Mouse (Mus musculus): ENCODE data around the gene Creb3l2. TPM values are rescaled to one million over a fixed set of nuclear protein-coding genes. Genes with fewer than 3 reads are reported as not detected.
"Not testable (repeated sequence)": the region's sequence is repeated elsewhere in the genome, so short reads cannot be mapped to it uniquely, and the experiment has no call there.

Gene Creb3l2
- polyA plus RNA-seq, 1 experiment = 6.9 TPM

DNA sequence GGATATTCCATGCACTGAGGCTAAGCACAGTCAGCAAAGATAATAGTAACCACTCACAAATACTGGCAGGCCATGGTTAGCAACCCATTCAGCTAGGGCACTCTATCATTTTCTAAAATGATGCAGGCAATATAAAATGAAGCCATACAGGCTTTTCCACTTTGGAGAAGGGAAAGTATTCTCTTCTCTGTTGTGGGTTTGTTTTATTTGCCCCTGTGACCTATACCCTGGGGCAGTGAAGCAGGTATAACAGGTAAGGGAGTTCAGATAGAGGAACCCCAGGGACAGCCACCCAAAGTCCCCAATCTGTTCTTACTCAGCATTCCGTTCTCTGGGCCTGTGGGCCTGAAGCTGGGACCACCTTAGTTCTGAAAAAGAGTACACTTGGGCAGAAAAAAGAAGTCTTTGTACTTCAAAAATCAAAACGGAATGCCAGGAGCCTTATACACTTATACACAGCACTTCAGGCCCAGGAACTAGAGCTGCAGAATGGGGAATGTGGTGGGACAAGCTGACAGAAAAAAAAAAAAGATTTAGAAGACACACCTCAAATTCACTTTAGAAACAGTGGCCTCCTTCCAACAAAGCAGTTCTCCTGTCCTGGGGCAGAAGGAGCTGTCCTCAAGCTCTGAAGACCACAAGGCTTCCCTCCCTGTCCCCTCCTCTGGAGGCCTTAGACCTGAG, 56.2 kb downstream of the Creb3l2 start:
- Histone ChIP-seq H3K4me1 (ENCODE audit: control insufficient read depth, insufficient read depth, low read length) (no peaks in the 10 kb centered on the region), H3K27ac (ENCODE audit: insufficient read depth, low read depth, low read length) (no peak overlapping the region), H3K4me3 (ENCODE audit: insufficient read depth, low read length) (no peak overlapping the region)
- TF ChIP-seq POLR2A (IDR thresholded peaks at IDR 0.05; ENCODE audit: borderline replicate concordance, low read depth, low read length) (no peak), CTCF (IDR thresholded peaks at IDR 0.05; ENCODE audit: low read depth, low read length) (no peak)

DNA sequence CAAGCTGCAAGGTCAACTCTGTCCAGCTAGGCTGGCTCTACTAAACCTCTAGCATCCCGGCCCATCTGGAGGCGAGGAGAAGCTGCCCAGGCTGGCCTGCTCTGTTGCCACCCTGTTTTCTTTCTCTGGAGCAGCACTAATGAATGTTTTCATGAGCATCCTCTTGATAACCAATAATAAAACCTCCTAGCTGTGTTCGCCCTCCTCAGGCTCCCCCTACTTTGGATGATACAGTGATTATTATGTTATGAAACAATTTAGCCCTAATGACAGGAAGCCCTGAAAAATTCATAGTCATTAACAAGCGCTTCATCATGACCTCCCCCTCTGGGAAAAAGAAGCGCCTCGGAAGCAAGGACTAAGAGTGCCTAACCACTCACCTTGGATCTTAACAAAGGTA, 59.2 kb downstream of the Creb3l2 start:
- Histone ChIP-seq H3K4me1 (ENCODE audit: control insufficient read depth, insufficient read depth, low read length) (no peaks in the 10 kb centered on the region), H3K27ac (ENCODE audit: insufficient read depth, low read depth, low read length) (no peak overlapping the region), H3K4me3 (ENCODE audit: insufficient read depth, low read length) (no peak overlapping the region)
- TF ChIP-seq CTCF (IDR thresholded peaks at IDR 0.05; ENCODE audit: low read depth, low read length) (no peak), POLR2A (IDR thresholded peaks at IDR 0.05; ENCODE audit: borderline replicate concordance, low read depth, low read length) (no peak)

DNA sequence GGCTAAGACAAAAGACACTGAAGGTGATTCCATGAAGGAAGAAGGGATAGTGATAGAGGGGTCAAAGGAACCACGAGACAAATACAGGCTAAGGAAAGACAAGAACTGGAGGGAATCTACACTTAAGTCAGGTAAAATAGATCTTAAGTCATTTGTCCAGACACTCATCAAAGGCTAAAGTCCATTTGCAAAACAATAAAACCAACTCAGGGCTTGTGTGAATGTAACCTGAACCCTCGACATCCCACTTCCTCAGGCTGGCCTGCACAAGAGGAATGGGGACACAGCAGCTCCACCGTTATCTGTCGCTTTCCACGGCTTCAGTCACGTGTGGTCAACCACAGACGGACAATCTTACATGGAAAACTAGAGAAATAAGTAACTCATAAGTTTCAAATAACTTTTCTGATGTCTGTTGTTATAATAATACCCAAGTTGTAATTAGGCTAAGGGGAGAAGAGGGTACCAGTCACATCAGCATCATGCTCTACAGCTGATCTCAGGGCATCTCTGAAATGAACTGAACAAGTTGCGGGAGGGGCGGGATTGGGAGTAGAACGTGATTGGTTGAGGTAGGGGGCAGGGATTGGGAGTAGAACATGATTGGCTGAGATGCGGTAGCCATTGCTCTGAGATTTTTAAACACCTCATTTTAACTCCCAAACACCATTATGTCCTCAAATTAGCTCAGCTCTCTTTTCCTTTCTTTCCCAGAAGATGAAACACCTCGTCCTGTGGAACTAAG, 63.9 kb downstream of the Creb3l2 start:
- Histone ChIP-seq H3K4me3 (ENCODE audit: insufficient read depth, low read length) (no peak overlapping the region), H3K27ac (ENCODE audit: insufficient read depth, low read depth, low read length) (no peak overlapping the region), H3K4me1 (ENCODE audit: control insufficient read depth, insufficient read depth, low read length) (no peaks in the 10 kb centered on the region)
- TF ChIP-seq CTCF (IDR thresholded peaks at IDR 0.05; ENCODE audit: low read depth, low read length) (no peak), POLR2A (IDR thresholded peaks at IDR 0.05; ENCODE audit: borderline replicate concordance, low read depth, low read length) (no peak)

DNA sequence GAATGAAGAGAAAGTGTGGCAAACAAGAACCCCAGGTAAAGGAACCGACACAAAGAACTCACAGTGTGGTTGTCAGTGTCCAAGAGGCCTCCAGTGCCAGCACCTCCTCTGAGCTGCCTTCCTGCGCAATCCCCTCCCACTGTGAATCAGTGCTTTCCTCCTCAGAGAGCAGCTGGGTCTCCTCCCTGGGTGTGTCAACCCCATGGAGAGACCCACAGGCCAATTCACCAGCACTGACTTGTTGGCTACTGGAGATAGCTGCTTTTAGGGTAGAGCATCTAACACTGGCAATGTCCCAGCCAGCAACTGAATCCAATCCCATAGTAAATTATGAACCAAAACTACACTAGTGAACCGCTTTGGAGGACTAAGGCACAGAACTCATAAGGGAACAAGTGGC, 64.6 kb downstream of the Creb3l2 start:
- H3K4me3 ChIP-seq (ENCODE audit: insufficient read depth, low read length); H3K4me1 ChIP-seq (ENCODE audit: control insufficient read depth, insufficient read depth, low read length); H3K27ac ChIP-seq (ENCODE audit: insufficient read depth, low read depth, low read length): not testable (repeated sequence)

DNA sequence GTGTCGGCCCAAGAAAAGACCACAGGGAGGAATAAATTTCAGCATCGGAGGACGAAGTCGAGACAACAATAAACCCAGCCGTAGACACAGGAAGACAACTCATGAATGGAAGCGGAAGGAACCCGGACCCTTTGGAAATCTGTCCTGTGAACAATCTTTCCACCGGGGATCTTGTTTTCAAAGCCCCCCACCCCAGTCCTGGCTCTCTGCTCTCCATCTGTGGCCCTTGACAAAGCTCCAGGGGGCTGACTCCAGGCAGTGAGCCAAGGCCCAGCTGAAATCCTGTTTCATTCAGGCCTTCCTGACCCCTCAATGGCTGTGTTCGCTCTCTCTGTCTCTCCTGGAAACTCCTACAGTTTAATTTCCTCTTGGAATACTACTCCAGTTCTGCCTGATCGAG, 66.5 kb downstream of the Creb3l2 start:
- no peaks in the 10 kb centered on the region for H3K4me1 ChIP-seq (ENCODE audit: control insufficient read depth, insufficient read depth, low read length)
- TF ChIP-seq POLR2A (IDR thresholded peaks at IDR 0.05; ENCODE audit: borderline replicate concordance, low read depth, low read length) (no peak), CTCF (IDR thresholded peaks at IDR 0.05; ENCODE audit: low read depth, low read length) (no peak)
- H3K4me3 ChIP-seq (ENCODE audit: insufficient read depth, low read length) = no peak overlapping the region
- no peak overlapping the region for H3K27ac ChIP-seq (ENCODE audit: insufficient read depth, low read depth, low read length)

DNA sequence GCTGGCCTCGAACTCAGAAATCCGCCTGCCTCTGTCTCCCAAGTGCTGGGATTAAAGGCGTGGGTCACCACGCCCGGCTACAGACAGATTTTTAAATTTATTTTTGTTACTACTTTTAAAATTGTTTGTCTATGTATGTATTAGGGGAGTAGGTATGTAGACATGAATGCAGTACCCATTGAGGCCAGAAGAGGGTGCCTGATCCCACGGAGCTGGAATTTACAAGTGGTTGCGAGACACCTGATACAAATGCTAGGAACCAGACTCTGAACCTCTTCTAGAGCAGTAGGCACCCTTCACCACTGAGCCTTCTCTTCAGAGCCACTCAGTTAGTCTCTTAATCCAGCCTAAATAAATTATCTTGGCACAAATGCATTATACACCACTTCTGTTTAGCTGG, 70.6 kb downstream of the Creb3l2 start:
- no peak overlapping the region for H3K4me3 ChIP-seq (ENCODE audit: insufficient read depth, low read length)
- H3K4me1 ChIP-seq (ENCODE audit: control insufficient read depth, insufficient read depth, low read length) = no peaks in the 10 kb centered on the region
- TF ChIP-seq POLR2A (IDR thresholded peaks at IDR 0.05; ENCODE audit: borderline replicate concordance, low read depth, low read length) (no peak), CTCF (IDR thresholded peaks at IDR 0.05; ENCODE audit: low read depth, low read length) (no peak)
- H3K27ac ChIP-seq (ENCODE audit: insufficient read depth, low read depth, low read length) = no peak overlapping the region

DNA sequence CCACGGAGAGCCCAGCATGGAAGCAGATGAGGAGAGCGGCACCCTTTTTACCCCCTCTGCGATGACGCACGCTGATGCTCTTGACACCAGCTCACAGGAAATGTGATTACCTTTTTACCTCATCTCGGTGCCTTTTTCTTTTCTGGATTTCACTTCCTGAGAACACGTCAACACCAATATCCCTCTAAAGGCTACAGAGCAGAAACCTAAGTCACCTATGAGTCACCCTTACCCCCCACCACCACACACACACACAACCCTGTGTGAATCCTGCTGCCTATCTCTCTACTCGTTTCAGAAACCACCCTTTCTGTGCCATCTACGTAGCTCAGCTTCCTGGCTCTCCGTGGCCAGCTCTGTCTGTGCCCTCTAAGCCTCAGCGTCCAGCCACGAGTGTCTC, 71.4 kb downstream of the Creb3l2 start:
- H3K4me3 ChIP-seq (ENCODE audit: insufficient read depth, low read length) = no peak overlapping the region
- no peak overlapping the region for H3K27ac ChIP-seq (ENCODE audit: insufficient read depth, low read depth, low read length)
- no peak for TF ChIP-seq POLR2A (IDR thresholded peaks at IDR 0.05; ENCODE audit: borderline replicate concordance, low read depth, low read length)
- TF ChIP-seq CTCF (IDR thresholded peaks at IDR 0.05; ENCODE audit: low read depth, low read length) = no peak
- H3K4me1 ChIP-seq (ENCODE audit: control insufficient read depth, insufficient read depth, low read length) = no peaks in the 10 kb centered on the region

DNA sequence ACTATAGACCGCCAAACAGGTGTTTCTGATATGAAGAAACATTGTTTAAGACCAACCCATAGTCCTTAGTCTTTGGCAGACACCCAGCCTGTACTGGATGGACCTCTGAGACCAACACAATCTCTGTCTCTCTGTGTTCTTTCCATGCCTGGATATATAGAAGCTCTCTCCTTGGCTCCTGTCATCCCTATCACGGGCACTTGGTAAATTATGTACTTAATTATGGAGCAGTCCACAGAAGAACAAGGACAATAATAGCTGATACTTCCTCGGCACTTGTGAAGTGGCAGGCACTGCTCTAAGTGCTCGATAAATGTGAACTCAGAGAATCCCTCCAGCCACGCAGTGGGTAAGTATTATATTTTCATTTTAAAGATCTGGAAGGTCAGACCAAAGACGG, 72.2 kb downstream of the Creb3l2 start:
- TF ChIP-seq POLR2A (IDR thresholded peaks at IDR 0.05; ENCODE audit: borderline replicate concordance, low read depth, low read length) (no peak), CTCF (IDR thresholded peaks at IDR 0.05; ENCODE audit: low read depth, low read length) (no peak)
- no peak overlapping the region for H3K4me3 ChIP-seq (ENCODE audit: insufficient read depth, low read length)
- no peaks in the 10 kb centered on the region for H3K4me1 ChIP-seq (ENCODE audit: control insufficient read depth, insufficient read depth, low read length)
- no peak overlapping the region for H3K27ac ChIP-seq (ENCODE audit: insufficient read depth, low read depth, low read length)

DNA sequence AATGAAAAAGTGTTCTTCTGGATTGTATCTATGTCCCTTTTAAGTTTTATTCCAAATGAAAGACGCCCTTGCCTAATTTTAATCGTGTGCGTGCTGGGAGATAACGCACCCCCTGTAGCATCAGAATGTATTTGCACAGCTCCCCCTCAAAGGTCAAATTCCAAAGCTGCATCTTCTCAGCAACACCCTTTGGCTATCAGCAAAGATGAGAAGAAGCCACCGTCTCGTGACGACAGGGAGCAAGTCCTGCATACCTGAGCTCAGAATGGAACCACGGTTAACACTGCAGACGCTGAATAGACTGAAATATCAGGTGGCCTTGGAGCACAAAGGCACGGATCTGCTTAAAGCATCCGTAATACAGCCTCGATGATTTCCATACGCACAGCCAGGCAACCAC, 73.7 kb downstream of the Creb3l2 start:
- H3K27ac ChIP-seq (ENCODE audit: insufficient read depth, low read depth, low read length) = no peak overlapping the region
- no peaks in the 10 kb centered on the region for H3K4me1 ChIP-seq (ENCODE audit: control insufficient read depth, insufficient read depth, low read length)
- TF ChIP-seq POLR2A (IDR thresholded peaks at IDR 0.05; ENCODE audit: borderline replicate concordance, low read depth, low read length) (no peak), CTCF (IDR thresholded peaks at IDR 0.05; ENCODE audit: low read depth, low read length) (no peak)
- no peak overlapping the region for H3K4me3 ChIP-seq (ENCODE audit: insufficient read depth, low read length)

DNA sequence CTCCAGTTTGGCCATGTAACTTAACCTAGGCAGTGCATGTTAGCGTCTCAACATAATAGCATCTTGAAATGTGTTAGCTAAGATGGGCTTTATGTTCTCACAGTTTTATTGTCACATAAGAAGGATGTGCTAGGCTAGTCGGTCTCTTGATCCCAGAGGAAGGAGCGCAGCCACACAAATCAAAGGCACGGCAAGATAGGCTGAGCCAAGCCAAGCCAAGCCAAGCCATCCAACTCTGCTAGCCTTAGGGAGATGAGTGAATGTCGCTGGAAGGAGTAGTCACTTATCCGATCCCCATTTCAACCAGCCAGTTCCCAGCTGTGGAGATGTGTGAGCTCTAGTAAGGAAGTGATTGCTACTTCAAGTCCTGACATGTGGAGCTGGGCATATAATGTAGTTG, 75.0 kb downstream of the Creb3l2 start:
- TF ChIP-seq POLR2A (IDR thresholded peaks at IDR 0.05; ENCODE audit: borderline replicate concordance, low read depth, low read length) (no peak), CTCF (IDR thresholded peaks at IDR 0.05; ENCODE audit: low read depth, low read length) (no peak)
- Histone ChIP-seq H3K4me1 (ENCODE audit: control insufficient read depth, insufficient read depth, low read length) (no peaks in the 10 kb centered on the region), H3K4me3 (ENCODE audit: insufficient read depth, low read length) (no peak overlapping the region), H3K27ac (ENCODE audit: insufficient read depth, low read depth, low read length) (no peak overlapping the region)
